ENCODE assay signal across 8 mouse cellular contexts in the genomic region with DNA sequence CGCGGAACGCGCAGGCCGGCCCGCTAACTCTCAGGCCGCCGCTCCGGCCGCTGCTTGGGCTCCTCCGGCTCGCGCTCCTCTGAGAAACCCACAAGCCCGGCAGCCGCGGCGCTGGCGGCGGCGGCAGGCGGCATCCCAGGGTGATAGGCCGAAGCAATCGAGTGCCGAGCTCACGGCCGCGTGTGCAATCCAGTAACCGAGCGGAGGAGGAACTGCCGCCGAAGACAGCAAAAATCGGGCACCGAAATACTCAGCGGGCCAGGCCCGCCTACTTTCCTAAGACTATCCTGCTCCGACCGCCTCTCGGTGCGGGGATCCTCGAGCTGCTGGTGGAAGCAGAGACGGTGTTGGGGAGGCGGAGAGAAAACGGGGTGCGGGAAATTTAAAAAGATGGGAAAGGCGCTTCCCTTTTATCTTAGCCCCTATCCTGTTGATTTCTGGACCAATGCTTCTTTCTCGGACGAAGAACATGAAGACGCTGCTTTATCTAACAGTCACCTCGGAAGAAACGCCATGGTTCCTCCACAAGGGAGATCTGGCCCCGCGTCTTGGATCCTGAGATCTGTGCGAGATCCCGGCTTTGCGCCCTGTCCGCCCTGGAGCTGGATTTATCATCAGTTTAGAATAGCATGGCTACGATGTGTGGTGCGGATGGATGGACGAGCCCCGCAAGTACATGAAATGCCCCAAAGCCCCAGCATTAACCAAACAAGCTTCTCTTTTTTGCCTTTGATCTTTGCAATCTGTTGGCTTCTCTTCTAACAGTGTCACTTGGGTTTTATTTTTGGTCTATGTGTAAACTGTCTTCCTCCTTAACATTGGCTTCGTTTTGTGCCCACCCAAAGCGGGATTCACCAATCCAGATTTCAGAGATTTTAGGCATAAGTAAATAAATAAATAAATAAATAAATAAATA. TPM values are rescaled to one million over a fixed set of nuclear protein-coding genes. Genes with fewer than 3 reads are reported as not detected.
DNase-seq lines count a peak whose midpoint lies in the region; ATAC-seq lines count a peak whose summit lies in the region.

A gene (minus strand): TSS at position 142 of the 916 bp plus-strand sequence.

- peak; percentile 97 for ATAC-seq in hindbrain, embryonic 11.5 days (ENCODE audit: low FRiP score)

- peak within 1 kb of the TSS; percentile 87 for H3K9ac ChIP-seq in hindbrain, embryonic 11.5 days (ENCODE audit: low read depth, low read length)

- H3K4me3 ChIP-seq in hindbrain, embryonic 11.5 days (ENCODE audit: low read depth, low read length), result peak within 1 kb of the TSS; percentile 96

- H3K4me2 ChIP-seq in hindbrain, embryonic 11.5 days (replicated peaks; ENCODE audit: low read depth, low read length), result peak within 1 kb of the TSS; percentile 67

- H3K27me3 ChIP-seq in hindbrain, embryonic 11.5 days (ENCODE audit: control insufficient read depth, insufficient read depth, low read length), result no peaks in the 10 kb centered on the region

- WGBS in hindbrain, embryonic 11.5 days, result under 1% methylated on average over 62 of the region's 62 CpGs

- peak within 1 kb of the TSS; percentile 98 for H3K27ac ChIP-seq in hindbrain, embryonic 11.5 days (ENCODE audit: low read depth, low read length)

- no peaks in the 10 kb centered on the region for H3K36me3 ChIP-seq in hindbrain, embryonic 11.5 days (ENCODE audit: control insufficient read depth, insufficient read depth, low read length)

- H3K4me1 ChIP-seq in hindbrain, embryonic 11.5 days (replicated peaks; ENCODE audit: control insufficient read depth, insufficient read depth, low read length), result no peaks in the 10 kb centered on the region

- no peaks in the 10 kb centered on the region for H3K9me3 ChIP-seq in hindbrain, embryonic 11.5 days (ENCODE audit: control insufficient read depth, low read length)

- DNase-seq in Muller cell, postnatal 12 days (ENCODE audit: inconsistent ontology term), result peak; percentile 96
- DNase-seq in cerebellum, adult 9-11 months, result peak; percentile 97
- peak; percentile 95 to 97 for DNase-seq in frontal cortex, adult 2 months (ENCODE audit: extremely low spot score in 1 of 2, low spot score in 1 of 2)
- peak; percentile 99 for DNase-seq in hindbrain, embryonic 11.5 days (ENCODE audit: low spot score)
- peak; percentile 96 to 97 for DNase-seq in layer of hippocampus, postnatal 10 days (ENCODE audit: low spot score in 2 of 2)
- DNase-seq in lung, postnatal 10 days, result peak; percentile 98
- DNase-seq in ovary, postnatal 36 days (ENCODE audit: low spot score), result peak; percentile 95
- DNase-seq in thymus, postnatal 25 days, result peak; percentile 88

RNA-seq across cellular contexts. Expression of the gene that starts here (rescaled TPM):
- polyA plus RNA-seq in frontal cortex, adult 2 months (2012; rRNA removed), result 26.5 and 27.2 TPM in 2 replicates
- 22.3 and 28.5 TPM in 2 replicates for polyA plus RNA-seq in hindbrain, embryonic 11.5 days (2014; fragmentation: Nextera tagmentation; extraction: Ambion mirVana)
- 10 to 100 TPM; 45.4 to 48.3 TPM for total RNA-seq in layer of hippocampus, postnatal 10 days (2021)

Comparison
In these comparisons a context has a peak if more than half of its experiments do, and no peak if none do; other contexts are left out.
1. Peak in every context shown above with its lines: DNase-seq, ATAC-seq, H3K4me3 ChIP-seq and H3K27ac ChIP-seq.